Mouse (Mus musculus) erythroblast, embryonic 14.5 days (primary cell): ENCODE results near the gene Crebrf.

ENCODE experiments used
- GATA1 ChIP-seq: IDR thresholded peaks from 2 replicates; pipeline ENCODE4 v1.6.1; 2012; ENCODE audit warnings: low read length, inconsistent platforms, mixed read lengths
- TAL1 ChIP-seq: IDR thresholded peaks from 3 replicates; pipeline ENCODE4 v1.6.1; 2012; ENCODE audit warnings: low read length, inconsistent platforms, mixed read lengths

DNA sequence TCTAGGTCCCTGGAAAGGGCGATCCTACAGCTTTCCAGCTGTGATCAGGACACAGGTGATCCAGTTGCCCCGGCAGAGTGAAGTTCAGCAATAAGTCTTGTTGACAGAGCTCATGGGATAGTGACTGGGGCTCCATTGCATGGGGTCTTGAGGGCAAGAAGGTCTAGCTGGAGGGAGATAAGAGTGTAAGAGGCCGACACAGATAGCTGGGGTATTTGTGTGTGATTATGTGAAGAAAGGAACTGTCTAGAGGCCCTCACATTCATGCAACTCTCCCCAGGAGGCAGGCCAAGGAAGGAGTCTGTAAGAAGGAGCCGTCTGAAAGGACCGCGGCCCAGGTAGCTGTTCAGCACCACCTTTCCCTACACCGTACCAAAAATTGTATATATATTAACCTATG lies 8.4 kb upstream of the Crebrf start:
- TF ChIP-seq GATA1, result no peak
- no peak for TF ChIP-seq TAL1
